Mouse (Mus musculus) hindbrain, embryonic 16.5 days (tissue): ENCODE results near the gene Phf11b. TPM values are rescaled to one million over a fixed set of nuclear protein-coding genes. Genes with fewer than 3 reads are reported as not detected.
"Not testable (repeated sequence)": the region's sequence is repeated elsewhere in the genome, so short reads cannot be mapped to it uniquely, and the experiment has no call there.

Experiments used
- ATAC-seq: fragments of 200-750 bp; cut with Nextera tagmentation; 2 replicates; pipeline ENCODE4 v1.8.0; 2017; ENCODE audit warnings: moderate TSS enrichment, moderate library complexity
- H3K27ac ChIP-seq: fragments of 300-500 bp; sonication (generic); 2 replicates; pipeline ENCODE4 v1.5.1; 2014; ENCODE audit warnings: low read depth, mild to moderate bottlenecking, control low read depth, low read length, moderate library complexity
- H3K27me3 ChIP-seq: fragments of 300-500 bp; sonication (generic); replicated peaks from 2 replicates; pipeline ENCODE4 v1.6.1; 2014; ENCODE audit warnings: low read length; ENCODE audit not compliant: control insufficient read depth, insufficient read depth
- H3K36me3 ChIP-seq: fragments of 300-500 bp; sonication (generic); 2 replicates; pipeline ENCODE4 v1.6.1; 2014; ENCODE audit warnings: mild to moderate bottlenecking, low read length, moderate library complexity, mixed read lengths; ENCODE audit not compliant: control insufficient read depth, insufficient read depth
- H3K4me1 ChIP-seq: fragments of 300-500 bp; sonication (generic); 2 replicates; pipeline ENCODE4 v1.6.1; 2014; ENCODE audit warnings: low read depth, low read length; ENCODE audit not compliant: control insufficient read depth, insufficient read depth
- H3K4me2 ChIP-seq: fragments of 300-500 bp; sonication (generic); 2 replicates; pipeline ENCODE4 v1.6.1; 2014; ENCODE audit warnings: mild to moderate bottlenecking, low read length, control low read depth, moderate library complexity
- H3K4me3 ChIP-seq: fragments of 300-500 bp; sonication (generic); 2 replicates; pipeline ENCODE4 v1.5.1; 2014; ENCODE audit warnings: mild to moderate bottlenecking, low read length, control low read depth, moderate library complexity
- H3K9ac ChIP-seq: fragments of 300-500 bp; sonication (generic); 2 replicates; pipeline ENCODE4 v1.6.1; 2014; ENCODE audit warnings: low read depth, mild to moderate bottlenecking, control low read depth, low read length, moderate library complexity
- H3K9me3 ChIP-seq: fragments of 300-500 bp; sonication (generic); 2 replicates; pipeline ENCODE4 v1.6.1; 2014; ENCODE audit warnings: mild to moderate bottlenecking, low read length, moderate library complexity; ENCODE audit not compliant: control insufficient read depth
- WGBS: fragments of 180-500 bp; shearing (Covaris S2); extraction: QIAGEN DNeasy Blood & Tissue Kit; methylation state at CpG from one replicate; pipeline ENCODE4 v1.1.7; 2014; 5-methylcytosine and 5-hydroxymethylcytosine counted together
- polyA plus RNA-seq: library from polyadenylated mRNA; unstranded; fragments of >200 nt; fragmentation: Nextera tagmentation; extraction: Ambion mirVana; gene quantifications from 2 replicates; pipeline ENCODE4 v1.2.1, GENCODE M21; 2015

Gene Phf11b
- polyA plus RNA-seq, 1 experiment from 2014 or later = 0.20 TPM

DNA sequence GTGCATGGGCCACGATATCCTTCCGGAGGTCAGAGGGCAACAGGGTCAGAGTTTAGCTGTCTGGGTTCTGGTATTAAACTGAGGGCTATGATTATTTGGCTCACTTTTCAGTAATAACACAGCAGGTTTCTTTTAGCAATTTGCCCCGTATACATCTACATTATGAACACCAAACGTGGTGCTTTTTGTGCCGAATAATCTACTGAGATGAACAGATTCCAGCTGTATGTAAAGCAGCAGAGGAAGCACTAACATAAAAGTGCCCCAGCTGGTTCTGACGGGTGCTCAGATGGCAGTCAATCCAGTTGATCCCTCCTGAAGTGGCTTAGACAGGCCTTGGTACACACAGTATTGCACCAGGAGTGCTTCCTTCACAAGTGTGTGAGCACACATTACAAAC is 21.2 kb downstream of the Phf11b start:
- H3K27ac ChIP-seq, H3K4me1 ChIP-seq, H3K36me3 ChIP-seq, H3K4me3 ChIP-seq, H3K27me3 ChIP-seq, H3K9ac ChIP-seq, H3K4me2 ChIP-seq, H3K9me3 ChIP-seq, ATAC-seq: not testable (repeated sequence)
- WGBS = 84% methylated on average over 6 of the region's 6 CpGs

GRCm38 (mm10) chr14:59319036-59319435 is 22.1 kb downstream of the Phf11b start:
- H3K4me1 ChIP-seq, ATAC-seq, H3K27me3 ChIP-seq, H3K4me2 ChIP-seq, H3K36me3 ChIP-seq, H3K9ac ChIP-seq, H3K9me3 ChIP-seq, H3K4me3 ChIP-seq, H3K27ac ChIP-seq: not testable (repeated sequence)
- 97% methylated on average over 3 of the region's 3 CpGs for WGBS

GRCm38 (mm10) chr14:59297391-59297790 is 43.8 kb downstream of the Phf11b start, which contains the start of gene Phf11a:
Gene Phf11a, minus strand, starts transcription at chr14:59297522.
- not testable (repeated sequence) for H3K9ac ChIP-seq, H3K36me3 ChIP-seq, H3K4me2 ChIP-seq, H3K27me3 ChIP-seq, H3K4me1 ChIP-seq, H3K4me3 ChIP-seq, ATAC-seq, H3K27ac ChIP-seq, H3K9me3 ChIP-seq
- WGBS = 85% methylated on average over 1 of the region's 1 CpGs

GRCm38 (mm10) chr14:59291769-59292168 is 49.4 kb downstream of the Phf11b start:
- H3K9ac ChIP-seq, ATAC-seq, H3K27ac ChIP-seq, H3K36me3 ChIP-seq, H3K27me3 ChIP-seq, H3K4me2 ChIP-seq, H3K9me3 ChIP-seq, H3K4me3 ChIP-seq, H3K4me1 ChIP-seq: not testable (repeated sequence)

DNA sequence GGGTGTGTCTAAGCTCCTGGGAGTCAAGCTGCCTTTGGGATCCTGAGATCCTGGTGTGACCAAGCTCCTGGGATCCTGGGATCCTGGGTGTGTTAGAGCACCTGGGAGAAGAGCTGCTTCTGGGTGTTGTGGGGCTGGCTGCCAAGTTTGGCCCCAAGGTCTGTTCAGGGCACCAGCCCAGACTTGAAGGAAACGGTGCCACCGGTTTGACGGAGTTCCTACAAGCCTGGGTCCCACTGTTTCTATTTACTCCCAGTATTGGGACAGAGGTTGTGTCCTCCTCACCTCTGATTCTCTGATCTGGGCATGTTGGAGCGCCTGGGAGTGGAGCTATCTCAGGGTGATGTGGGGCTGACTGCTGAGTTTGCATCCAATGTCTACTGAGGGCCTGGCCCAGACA is 66.2 kb downstream of the Phf11b start:
- WGBS = 95% methylated on average over 4 of the region's 4 CpGs
- H3K36me3 ChIP-seq, ATAC-seq, H3K4me3 ChIP-seq, H3K4me2 ChIP-seq, H3K4me1 ChIP-seq, H3K9me3 ChIP-seq, H3K9ac ChIP-seq, H3K27me3 ChIP-seq, H3K27ac ChIP-seq: not testable (repeated sequence)

Other genes starting within 250 kb of the Phf11b start
- not detected in 2 replicates for gene 1700129C05Rik, start 198.5 kb downstream of the Phf11b start, polyA plus RNA-seq
- gene Gm5142, start 162.6 kb downstream of the Phf11b start, polyA plus RNA-seq = not detected in 2 replicates
- gene Rcbtb1, start 140.1 kb downstream of the Phf11b start, polyA plus RNA-seq = 38.9 and 44.7 TPM in 2 replicates
- 0.24 TPM in 1 of 2 replicates, not detected in the other for gene Gm6904, start 81.1 kb downstream of the Phf11b start, polyA plus RNA-seq
- not detected in 2 replicates for gene Phf11a, start 43.8 kb downstream of the Phf11b start, polyA plus RNA-seq
- gene Phf11d, start 24.1 kb upstream of the Phf11b start, polyA plus RNA-seq = 0.37 and 0.43 TPM in 2 replicates
- 0.20 and 0.21 TPM in 2 replicates for gene Phf11c, start 54.0 kb upstream of the Phf11b start, polyA plus RNA-seq
- gene Setdb2, start 99.5 kb upstream of the Phf11b start, polyA plus RNA-seq = 4.4 and 6.0 TPM in 2 replicates
- gene Cab39l, start 99.6 kb upstream of the Phf11b start, polyA plus RNA-seq = 29.8 and 31.9 TPM in 2 replicates